Mouse (Mus musculus) urinary bladder, adult 2 months (tissue): ENCODE data around the gene Krt80. TPM values are rescaled to one million over a fixed set of nuclear protein-coding genes. Genes with fewer than 3 reads are reported as not detected.
A peak's percentile ranks its signal among the peaks of the same experiment; 100 is the strongest.
"Not testable (repeated sequence)": the region's sequence is repeated elsewhere in the genome, so short reads cannot be mapped to it uniquely, and the experiment has no call there.

ENCODE experiments used
- DNase-seq: peaks from one replicate; pipeline ENCODE4 v3.0.0; 2022; ENCODE audit warnings: low spot score
- polyA plus RNA-seq: library from polyadenylated mRNA; depleted of rRNA; stranded (reverse); fragments of >200 nt; gene quantifications from 2 replicates; pipeline ENCODE4 v1.2.3, GENCODE M21; 2012

Krt80 gene
- polyA plus RNA-seq, 1 experiment, result 6.2 TPM

- DNase-seq, result no peak
Measured at GRCm38 (mm10) chr15:101341797-101342515, 28.0 kb downstream of the Krt80 start.

- DNase-seq, result peak; percentile 80
Measured at GRCm38 (mm10) chr15:101339537-101339936, 30.4 kb downstream of the Krt80 start.

GRCm38 (mm10) chr15:101338359-101338758, 31.6 kb downstream of the Krt80 start:
- no peak for DNase-seq

- DNase-seq, result peak; percentile 84
Measured at GRCm38 (mm10) chr15:101336474-101337174, 33.3 kb downstream of the Krt80 start.

- DNase-seq, result no peak
Measured at GRCm38 (mm10) chr15:101333648-101334047, 36.3 kb downstream of the Krt80 start.

- no peak for DNase-seq
Measured at GRCm38 (mm10) chr15:101333165-101333564, 36.8 kb downstream of the Krt80 start.

GRCm38 (mm10) chr15:101332370-101332769, 37.6 kb downstream of the Krt80 start:
- DNase-seq, result no peak

GRCm38 (mm10) chr15:101331090-101331489, 38.9 kb downstream of the Krt80 start:
- no peak for DNase-seq

GRCm38 (mm10) chr15:101329564-101329892, 40.4 kb downstream of the Krt80 start:
- no peak for DNase-seq

GRCm38 (mm10) chr15:101328876-101329563, 40.9 kb downstream of the Krt80 start:
- no peak for DNase-seq

- DNase-seq, result peak; percentile 92
Measured at GRCm38 (mm10) chr15:101327282-101327681, 42.7 kb downstream of the Krt80 start.

- DNase-seq, result no peak
Measured at GRCm38 (mm10) chr15:101325991-101326534, 43.9 kb downstream of the Krt80 start.

GRCm38 (mm10) chr15:101324409-101324808, 45.6 kb downstream of the Krt80 start:
- DNase-seq, result not testable (repeated sequence)

GRCm38 (mm10) chr15:101323511-101323910, 46.5 kb downstream of the Krt80 start:
- DNase-seq, result no peak

- no peak for DNase-seq
Measured at GRCm38 (mm10) chr15:101322640-101323039, 47.3 kb downstream of the Krt80 start.

GRCm38 (mm10) chr15:101322106-101322505, 47.9 kb downstream of the Krt80 start:
- no peak for DNase-seq

GRCm38 (mm10) chr15:101321126-101321525, 48.8 kb downstream of the Krt80 start:
- DNase-seq, result no peak

- DNase-seq, result no peak
Measured at GRCm38 (mm10) chr15:101320618-101321041, 49.3 kb downstream of the Krt80 start.

- no peak for DNase-seq
Measured at GRCm38 (mm10) chr15:101320010-101320617, 49.8 kb downstream of the Krt80 start.

GRCm38 (mm10) chr15:101318889-101319765, 50.8 kb downstream of the Krt80 start:
- DNase-seq, result no peak
